Mouse (Mus musculus) liver, embryonic 14.5 days (tissue): ENCODE data around the gene Nphp4. TPM values are rescaled to one million over a fixed set of nuclear protein-coding genes. Genes with fewer than 3 reads are reported as not detected.

Source experiments
- ATAC-seq: fragments of 200-750 bp; cut with Nextera tagmentation; 2 replicates; pipeline ENCODE4 v1.8.0; 2017; ENCODE audit warnings: moderate number of reproducible peaks, mild to moderate bottlenecking, moderate library complexity; ENCODE audit not compliant: insufficient read depth
- DNase-seq, 3 experiments: peaks; one replicate each; pipeline ENCODE4 v3.0.0-alpha.2; 2012 to 2013; ENCODE audit warnings: low read depth in 3 of 3, low spot score in 3 of 3
- H3K27ac ChIP-seq: fragments of 300-500 bp; sonication (generic); 2 replicates; pipeline ENCODE4 v1.5.1; 2014; ENCODE audit warnings: moderate library complexity, mild to moderate bottlenecking, control low read depth, inconsistent platforms
- H3K27me3 ChIP-seq: fragments of 300-500 bp; sonication (generic); 2 replicates; pipeline ENCODE4 v1.6.1; 2014; ENCODE audit warnings: mild to moderate bottlenecking, low read length, moderate library complexity; ENCODE audit not compliant: control insufficient read depth, insufficient read depth
- H3K36me3 ChIP-seq: fragments of 300-500 bp; sonication (generic); replicated peaks from 2 replicates; pipeline ENCODE4 v1.6.1; 2014; ENCODE audit warnings: low read depth; ENCODE audit not compliant: control insufficient read depth, insufficient read depth
- H3K4me1 ChIP-seq, 2 experiments: fragments of 200-500 bp in 1 of 2; fragments of 300-500 bp in 1 of 2; sonication (generic) in 1 of 2; replicated peaks; 2 replicates each; pipeline ENCODE4 v1.6.1; 2012 to 2014; ENCODE audit warnings: antibody characterized with exemption in 1 of 2, inconsistent platforms in 1 of 2, low read length in 1 of 2; ENCODE audit not compliant: control insufficient read depth in 2 of 2, insufficient read depth in 2 of 2
- H3K4me2 ChIP-seq: fragments of 300-500 bp; sonication (generic); 2 replicates; pipeline ENCODE4 v1.6.1; 2014; ENCODE audit warnings: low read depth, mild to moderate bottlenecking, control low read depth, moderate library complexity
- H3K4me3 ChIP-seq, 2 experiments: fragments of 200-500 bp in 1 of 2; fragments of 300-500 bp in 1 of 2; sonication (generic) in 1 of 2; 2 replicates each; pipeline ENCODE4 v1.5.1; 2012 to 2014; ENCODE audit warnings: low read depth in 2 of 2, low read length in 2 of 2, mild to moderate bottlenecking in 2 of 2, control low read depth in 1 of 2, inconsistent platforms in 1 of 2, moderate library complexity in 1 of 2; ENCODE audit not compliant: insufficient read depth in 1 of 2
- H3K9ac ChIP-seq: fragments of 300-500 bp; sonication (generic); replicated peaks from 2 replicates; pipeline ENCODE4 v1.6.1; 2014; ENCODE audit warnings: mild to moderate bottlenecking, control low read depth, moderate library complexity
- H3K9me3 ChIP-seq: fragments of 300-500 bp; sonication (generic); 2 replicates; pipeline ENCODE4 v1.6.1; 2016; ENCODE audit warnings: low read length, mixed read lengths; ENCODE audit not compliant: control insufficient read depth
- CTCF ChIP-seq: IDR thresholded peaks from 2 replicates; pipeline ENCODE4 v1.5.1; 2016; ENCODE audit warnings: antibody characterized with exemption, low read depth, control low read depth
- EP300 ChIP-seq: IDR thresholded peaks from 2 replicates; pipeline ENCODE4 v1.6.1; 2016; ENCODE audit warnings: antibody characterized with exemption, low read depth
- WGBS: fragments of 180-500 bp; shearing (Covaris S2); extraction: QIAGEN DNeasy Blood & Tissue Kit; methylation state at CpG from one replicate; pipeline ENCODE4 v1.1.7; 2014; ENCODE audit not compliant: insufficient replicate concordance; 5-methylcytosine and 5-hydroxymethylcytosine counted together
- polyA plus RNA-seq, 2 experiments: library from polyadenylated mRNA; depleted of rRNA in 1 of 2; stranded (reverse) in 1 of 2; unstranded in 1 of 2; fragments of >200 nt; fragmentation: Nextera tagmentation in 1 of 2; extraction: Ambion mirVana in 1 of 2; gene quantifications; 2 replicates each; pipeline versions ENCODE4 v1.2.1 to v1.2.3; 2012 to 2014

Nphp4 gene
- polyA plus RNA-seq, 2 experiments, result 0.11 TPM; not detected in 1

GRCm38 (mm10) chr4:152477106-152477465 lies 580 bp downstream of the Nphp4 start:
- no peak for DNase-seq
- H3K27me3 ChIP-seq, result peaks cover 6% of the 10 kb centered on the region

GRCm38 (mm10) chr4:152477466-152478223 lies 1.1 kb downstream of the Nphp4 start, which contains the start of gene Kcnab2:
Gene Kcnab2, minus strand, starts transcription at chr4:152477871.
- H3K4me3 ChIP-seq, result peak within 1 kb of the TSS; percentile 44 to 65
- WGBS, result under 1% methylated on average over 63 of the region's 63 CpGs
- H3K9me3 ChIP-seq, result no peaks in the 10 kb centered on the region
- H3K27ac ChIP-seq, result no peak within 1 kb of the TSS
- no peak within 1 kb of the TSS for H3K9ac ChIP-seq
- peak within 1 kb of the TSS; percentile 45 for H3K4me2 ChIP-seq
- no peaks in the 10 kb centered on the region for H3K36me3 ChIP-seq
- peaks cover 6% of the 10 kb centered on the region for H3K27me3 ChIP-seq
- ATAC-seq (peak; percentile 91), DNase-seq (peak; percentile 60 to 72 (median 70))
- TF ChIP-seq EP300, result no peak
- TF ChIP-seq CTCF, result no peak
- no peaks in the 10 kb centered on the region for H3K4me1 ChIP-seq

More at GRCm38 (mm10) chr4:152477106-152477465, 580 bp downstream of the Nphp4 start:
- H3K4me2 ChIP-seq, result peak overlapping the region; percentile 45
- peak overlapping the region; percentile 44 to 65 for H3K4me3 ChIP-seq
- H3K9me3 ChIP-seq, result no peaks in the 10 kb centered on the region
- no peak for ATAC-seq
- H3K27ac ChIP-seq, result no peak overlapping the region
- TF ChIP-seq EP300, result no peak
- no peaks in the 10 kb centered on the region for H3K36me3 ChIP-seq
- no peaks in the 10 kb centered on the region for H3K4me1 ChIP-seq
- 3% methylated on average over 21 of the region's 21 CpGs for WGBS
- no peak overlapping the region for H3K9ac ChIP-seq

- Histone ChIP-seq H3K4me2 (peak overlapping the region; percentile 45), H3K9ac (no peak overlapping the region), H3K4me3 (peak overlapping the region; percentile 3 to 44; a peak in 3 of 4 replicates), H3K36me3 (no peaks in the 10 kb centered on the region), H3K27ac (no peak overlapping the region), H3K27me3 (peaks cover 6% of the 10 kb centered on the region), H3K4me1 (no peaks in the 10 kb centered on the region), H3K9me3 (no peaks in the 10 kb centered on the region)
- no peak for DNase-seq
- ATAC-seq, result no peak
- TF ChIP-seq CTCF (no peak), EP300 (no peak)
- WGBS, result 2% methylated on average over 13 of the region's 13 CpGs
These were observed 1.7 kb downstream of the Nphp4 start for GRCm38 (mm10) chr4:152478224-152478567.

GRCm38 (mm10) chr4:152480426-152480825 lies 3.9 kb downstream of the Nphp4 start:
- 21% methylated on average over 8 of the region's 8 CpGs for WGBS
- ATAC-seq (no peak), DNase-seq (no peak)
- Histone ChIP-seq H3K9ac (no peak overlapping the region), H3K4me2 (no peak overlapping the region), H3K4me1 (no peaks in the 10 kb centered on the region), H3K27ac (no peak overlapping the region), H3K4me3 (no peak overlapping the region), H3K36me3 (no peaks in the 10 kb centered on the region), H3K9me3 (no peaks in the 10 kb centered on the region), H3K27me3 (peaks cover 6% of the 10 kb centered on the region)
- no peak for TF ChIP-seq EP300
- no peak for TF ChIP-seq CTCF

- no peaks in the 10 kb centered on the region for H3K9me3 ChIP-seq
- H3K27ac ChIP-seq, result no peak overlapping the region
- H3K4me1 ChIP-seq, result no peaks in the 10 kb centered on the region
- 61% methylated on average over 10 of the region's 10 CpGs for WGBS
- H3K4me2 ChIP-seq, result no peak overlapping the region
- DNase-seq (no peak), ATAC-seq (no peak)
- TF ChIP-seq CTCF (no peak), EP300 (no peak)
- H3K9ac ChIP-seq, result no peak overlapping the region
- H3K27me3 ChIP-seq, result no peaks in the 10 kb centered on the region
- H3K36me3 ChIP-seq, result no peaks in the 10 kb centered on the region
- no peak overlapping the region for H3K4me3 ChIP-seq
These were observed 11.5 kb downstream of the Nphp4 start for GRCm38 (mm10) chr4:152488046-152488445.
